Mouse (Mus musculus) ES-E14 (cell line): ENCODE data around the gene Elp5. TPM values are rescaled to one million over a fixed set of nuclear protein-coding genes. Genes with fewer than 3 reads are reported as not detected.

Experiments used
- DNase-seq: peaks from one replicate; pipeline ENCODE4 v3.0.0-alpha.2; 2013; ENCODE audit warnings: low read depth, low spot score
- H3K27ac ChIP-seq: 2 replicates; pipeline ENCODE4 v1.5.1; 2012; ENCODE audit warnings: low read depth, mild to moderate bottlenecking, low read length, moderate library complexity, mixed read lengths; ENCODE audit not compliant: poor library complexity, insufficient read depth, severe bottlenecking
- H3K36me3 ChIP-seq: 2 replicates; pipeline ENCODE4 v1.6.1; 2012; ENCODE audit warnings: mild to moderate bottlenecking, low read length, moderate library complexity, mixed read lengths; ENCODE audit not compliant: control insufficient read depth, poor library complexity, insufficient read depth, severe bottlenecking
- H3K4me1 ChIP-seq, 2 experiments: fragments of 150-350 bp in 1 of 2; sonication (generic) in 1 of 2; 2 replicates each; pipeline ENCODE4 v1.6.1; 2012; ENCODE audit warnings: low read length in 2 of 2, mild to moderate bottlenecking in 1 of 2, mixed read lengths in 1 of 2; ENCODE audit not compliant: control insufficient read depth in 2 of 2, insufficient read depth in 2 of 2, poor library complexity in 1 of 2
- H3K4me3 ChIP-seq, 2 experiments: fragments of 150-350 bp in 1 of 2; sonication (generic) in 1 of 2; 2 replicates each; pipeline ENCODE4 v1.5.1; 2012; ENCODE audit warnings: low read length in 2 of 2, low read depth in 1 of 2, mild to moderate bottlenecking in 1 of 2, mixed read lengths in 1 of 2; ENCODE audit not compliant: insufficient read depth in 1 of 2, poor library complexity in 1 of 2, severe bottlenecking in 1 of 2
- H3K9ac ChIP-seq: 2 replicates; pipeline ENCODE4 v1.6.1; 2012; ENCODE audit warnings: low read depth, mild to moderate bottlenecking, low read length, mixed read lengths; ENCODE audit not compliant: poor library complexity, insufficient read depth, severe bottlenecking
- H3K9me3 ChIP-seq: fragments of 150-350 bp; sonication (generic); 2 replicates; pipeline ENCODE4 v1.6.1; 2012; ENCODE audit warnings: low read depth, mild to moderate bottlenecking, low read length; ENCODE audit not compliant: control insufficient read depth, insufficient read depth
- CHD2 ChIP-seq: IDR thresholded peaks from 2 replicates; pipeline ENCODE4 v1.6.1; 2014; ENCODE audit warnings: mild to moderate bottlenecking, low read depth, low read length, inconsistent platforms
- HCFC1 ChIP-seq: IDR thresholded peaks from 2 replicates; pipeline ENCODE4 v1.6.1; 2012; ENCODE audit warnings: low read length, inconsistent platforms, borderline replicate concordance; ENCODE audit not compliant: insufficient read depth
- MAFK ChIP-seq: IDR thresholded peaks from 2 replicates; pipeline ENCODE4 v1.6.1; 2014; ENCODE audit warnings: mild to moderate bottlenecking, low read depth, low read length, inconsistent platforms; ENCODE audit not compliant: insufficient read depth
- ZC3H11A ChIP-seq: IDR thresholded peaks from 2 replicates; pipeline ENCODE4 v1.6.1; 2012; ENCODE audit warnings: low read depth, mild to moderate bottlenecking, inconsistent platforms, low read length, borderline replicate concordance
- ZNF384 ChIP-seq: IDR thresholded peaks from 2 replicates; pipeline ENCODE4 v1.6.1; 2012; ENCODE audit warnings: low read depth, low read length, inconsistent platforms
- in situ Hi-C, 2 experiments: fragments of 600-800 bp; cut with MboI; formaldehyde crosslinking; loops; one replicate each; pipeline ENCODE4 v1.15.1; 2025; ENCODE audit warnings: low sequenced_read_pairs in 2 of 2, inconsistent platforms in 1 of 2; ENCODE audit not compliant: unreplicated experiment in 2 of 2
- total RNA-seq: library from RNA; depleted of rRNA; stranded (reverse); fragments of 300-350 nt; gene quantifications from 2 replicates; pipeline ENCODE4 v1.2.3, GENCODE M21; 2012

The Elp5 gene
- total RNA-seq, 1 experiment = 87.9 TPM

DNA sequence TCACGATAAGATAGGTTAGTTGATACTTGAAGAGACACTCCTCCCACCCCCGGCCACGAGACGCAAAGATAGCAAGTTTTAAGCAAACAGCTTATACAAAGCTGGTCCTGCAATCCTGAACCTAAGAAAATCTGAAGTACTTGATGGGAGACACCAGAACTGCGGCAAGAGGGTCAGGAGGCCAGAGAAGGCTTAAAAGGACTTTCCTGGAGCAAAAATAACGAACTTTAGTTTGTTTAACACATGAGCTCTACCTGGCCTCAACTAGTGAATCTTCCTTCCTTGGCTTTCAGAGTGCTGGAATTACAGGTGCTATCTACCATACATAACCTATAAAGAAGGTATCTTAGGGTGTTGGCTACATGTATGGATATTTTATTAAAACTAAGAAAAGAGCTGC is 47.6 kb downstream of the Elp5 start:
- no peaks in the 10 kb centered on the region for H3K36me3 ChIP-seq
- in situ Hi-C loops = loop anchor here in 1 of 2 experiments (10.0 kb wide), 1 partner anchor 280 kb away; the partner anchor contains the start of gene Slc16a11
- H3K4me1 ChIP-seq = peaks cover 0 to 22% of the 10 kb centered on the region in 2 experiments; a peak in 2 of 4 replicates
- peak overlapping the region in 1 of 2 experiments; percentile 43; a peak in 2 of 4 replicates for H3K4me3 ChIP-seq
- no peak overlapping the region for H3K9ac ChIP-seq
- TF ChIP-seq HCFC1 (no peak), CHD2 (no peak), ZNF384 (no peak), MAFK (no peak), ZC3H11A (no peak)
- H3K27ac ChIP-seq = no peak overlapping the region
- no peaks in the 10 kb centered on the region for H3K9me3 ChIP-seq
- DNase-seq = no peak

DNA sequence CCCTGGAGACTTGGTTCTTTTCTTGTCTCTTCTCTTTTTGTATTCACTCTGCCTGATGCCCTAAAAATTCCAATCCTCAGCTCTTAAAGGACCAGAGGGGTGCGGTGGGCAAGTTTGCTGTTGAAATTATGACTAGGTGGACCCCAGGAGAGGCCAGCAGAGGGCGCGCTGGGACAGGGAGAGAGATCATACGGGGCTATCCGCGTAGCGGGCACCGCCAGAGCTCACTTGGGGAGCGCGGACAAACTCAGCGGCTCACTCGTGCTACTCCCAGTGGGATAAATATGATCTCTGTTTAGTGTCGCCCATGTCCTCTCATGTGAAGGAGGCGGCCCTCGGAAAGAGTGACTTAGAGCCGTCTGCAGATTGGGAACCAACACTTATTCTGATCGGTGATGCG is 48.1 kb downstream of the Elp5 start:
- peaks cover 0 to 21% of the 10 kb centered on the region in 2 experiments; a peak in 2 of 4 replicates for H3K4me1 ChIP-seq
- TF ChIP-seq ZC3H11A (peak; percentile 87), ZNF384 (no peak), CHD2 (no peak), HCFC1 (0 out of 2 replicates have a peak, but pooled peaks have one; percentile 36)
- H3K36me3 ChIP-seq = no peaks in the 10 kb centered on the region
- peak overlapping the region; percentile 44; the same call in 1 of the 2 replicates for H3K9ac ChIP-seq
- H3K9me3 ChIP-seq = no peaks in the 10 kb centered on the region
- peak overlapping the region in 1 of 2 experiments; percentile 43; a peak in 3 of 4 replicates for H3K4me3 ChIP-seq
- DNase-seq = peak; percentile 91
- no peak overlapping the region for H3K27ac ChIP-seq
- in situ Hi-C loops = loop anchor here in 1 of 2 experiments (10.0 kb wide), 1 partner anchor 281 kb away; the partner anchor contains the start of gene Slc16a11

DNA sequence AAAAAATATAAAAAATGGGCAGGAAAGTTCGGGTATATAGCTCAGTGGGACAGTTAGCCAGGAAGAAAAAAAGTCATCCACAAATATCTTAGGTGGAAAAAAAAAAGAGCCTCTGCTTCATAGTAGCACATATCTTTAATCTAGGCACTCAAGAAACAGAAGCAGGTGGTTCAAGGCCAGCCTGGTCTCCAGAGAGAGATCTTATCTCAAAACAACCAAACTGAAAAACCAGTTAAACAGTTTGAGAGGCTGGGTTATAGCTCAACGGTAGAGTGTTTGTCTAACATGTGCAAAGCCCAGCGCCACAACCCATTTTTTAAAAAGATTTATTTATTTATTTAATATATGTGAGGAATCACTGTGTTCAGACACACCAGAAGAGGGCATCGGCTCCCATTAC is 49.3 kb downstream of the Elp5 start:
- no peak overlapping the region for H3K4me3 ChIP-seq
- no peak for DNase-seq
- peaks cover 0 to 10% of the 10 kb centered on the region in 2 experiments; a peak in 2 of 4 replicates for H3K4me1 ChIP-seq
- no peak overlapping the region for H3K27ac ChIP-seq
- H3K36me3 ChIP-seq = no peaks in the 10 kb centered on the region
- no peaks in the 10 kb centered on the region for H3K9me3 ChIP-seq
- H3K9ac ChIP-seq = no peak overlapping the region
- TF ChIP-seq HCFC1 (no peak), CHD2 (no peak), MAFK (no peak), ZNF384 (no peak), ZC3H11A (no peak)
- in situ Hi-C loops = loop anchor here in 1 of 2 experiments (10.0 kb wide), 1 partner anchor 282 kb away; the partner anchor contains the start of gene Slc16a11

DNA sequence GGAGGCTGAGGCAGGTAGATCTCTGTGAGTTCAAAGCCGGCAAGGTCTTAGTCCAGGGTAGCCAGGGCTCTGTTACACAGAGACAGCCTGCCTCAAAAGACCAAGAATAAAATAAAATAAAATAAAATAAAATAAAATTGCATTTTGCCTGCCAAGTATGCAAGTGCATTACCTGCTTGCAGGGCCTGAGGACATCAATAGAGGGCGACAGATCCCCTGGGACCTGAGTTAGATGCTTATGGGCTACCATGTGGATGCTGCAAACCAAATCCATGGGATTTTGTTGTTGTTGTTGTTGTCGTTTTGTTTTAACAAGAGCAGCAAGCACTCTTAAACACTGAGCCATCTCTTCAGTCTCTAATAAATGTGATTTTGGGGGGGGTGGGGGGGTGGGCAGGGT is 50.1 kb downstream of the Elp5 start:
- no peak for DNase-seq
- no peaks in the 10 kb centered on the region for H3K9me3 ChIP-seq
- no peak overlapping the region for H3K4me3 ChIP-seq
- no peak overlapping the region for H3K9ac ChIP-seq
- no peak for TF ChIP-seq ZNF384
- no peak for TF ChIP-seq CHD2
- TF ChIP-seq MAFK = no peak
- no peak for TF ChIP-seq ZC3H11A
- TF ChIP-seq HCFC1 = no peak
- no peak overlapping the region for H3K27ac ChIP-seq
- in situ Hi-C loops = loop anchor here in 1 of 2 experiments (10.0 kb wide), 1 partner anchor 283 kb away; the partner anchor contains the start of gene Slc16a11
- H3K36me3 ChIP-seq = no peaks in the 10 kb centered on the region
- peaks cover 0 to 7% of the 10 kb centered on the region in 2 experiments; a peak in 2 of 4 replicates for H3K4me1 ChIP-seq

DNA sequence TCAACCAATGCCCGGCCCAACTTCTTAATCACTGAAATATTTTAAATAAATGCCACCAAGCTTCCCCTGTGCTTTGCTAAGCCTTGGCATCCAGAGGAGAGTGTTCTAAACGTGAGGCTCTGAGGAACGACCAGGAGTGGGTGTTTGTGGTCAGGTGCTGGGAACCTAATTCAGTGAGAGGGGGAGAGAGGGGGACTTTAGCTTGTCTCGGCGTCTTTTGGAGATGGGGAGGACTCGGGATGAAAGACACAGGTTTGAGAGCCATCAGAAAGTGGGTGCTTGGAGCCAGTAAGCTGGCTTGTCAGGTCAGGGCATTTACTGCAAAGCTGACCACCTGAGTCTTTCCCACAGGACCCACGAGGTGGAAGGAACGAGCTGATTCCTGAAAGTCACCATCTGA is 50.5 kb downstream of the Elp5 start:
- TF ChIP-seq ZC3H11A (no peak), CHD2 (no peak), ZNF384 (no peak), MAFK (no peak), HCFC1 (no peak)
- Histone ChIP-seq H3K9ac (no peak overlapping the region), H3K4me3 (no peak overlapping the region), H3K36me3 (no peaks in the 10 kb centered on the region), H3K27ac (no peak overlapping the region), H3K9me3 (no peaks in the 10 kb centered on the region), H3K4me1 (peaks cover 0 to 4% of the 10 kb centered on the region in 2 experiments; a peak in 2 of 4 replicates)
- no peak for DNase-seq
- in situ Hi-C loops = loop anchor here in 1 of 2 experiments (10.0 kb wide), 1 partner anchor 283 kb away; the partner anchor contains the start of gene Slc16a11
